Mouse (Mus musculus) heart, adult 9 months (tissue): ENCODE data around the gene Gm3676.
"Not testable (repeated sequence)": the region's sequence is repeated elsewhere in the genome, so short reads cannot be mapped to it uniquely, and the experiment has no call there.

ENCODE experiments used
- DNase-seq, 2 experiments: peaks; one replicate each; pipeline ENCODE4 v3.0.0; 2022; ENCODE audit warnings: low spot score in 2 of 2

The Gm3676 gene

DNA sequence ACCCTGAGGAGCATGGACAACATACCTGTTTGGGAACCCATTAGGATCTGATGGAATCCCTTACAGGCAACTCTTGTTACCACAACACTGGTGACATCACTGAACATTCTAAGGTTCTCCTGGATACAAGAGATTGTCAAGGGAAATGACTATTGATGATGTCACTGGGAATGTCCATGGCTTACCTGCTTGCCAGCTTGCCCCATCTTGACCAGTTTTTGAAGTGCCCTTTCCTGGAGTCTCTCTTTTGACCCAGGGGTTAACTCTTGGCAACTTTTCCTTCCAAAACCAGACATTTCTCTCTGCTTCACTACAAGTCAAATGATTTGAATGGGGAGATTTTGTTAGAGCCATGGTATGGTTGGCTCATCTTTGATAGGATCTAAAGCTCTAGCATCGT lies at the start of gene Gm3676:
Gm3676 (minus strand) TSS at position 101 of the 400 bp plus-strand sequence.
- not testable (repeated sequence) for DNase-seq

DNA sequence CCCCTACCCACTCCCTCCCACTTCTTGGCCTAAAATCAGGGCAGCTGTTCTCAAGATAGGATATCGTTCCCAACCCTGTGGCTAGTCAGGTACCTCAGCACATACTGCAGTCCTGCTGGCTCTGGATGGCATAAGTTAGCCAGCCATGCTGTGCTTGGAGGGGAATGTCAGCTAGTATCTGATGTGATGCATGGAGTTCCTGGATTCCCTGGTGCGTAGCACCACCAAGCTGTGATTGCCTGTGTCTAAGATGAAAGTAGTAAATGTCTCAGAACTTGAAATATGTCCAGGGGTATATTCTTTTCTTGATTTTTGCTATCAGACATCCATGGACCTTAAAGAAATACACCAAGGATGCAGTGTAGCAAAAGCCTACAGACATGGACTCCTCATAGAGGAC lies 1.9 kb upstream of the Gm3676 start:
- DNase-seq = not testable (repeated sequence)

DNA sequence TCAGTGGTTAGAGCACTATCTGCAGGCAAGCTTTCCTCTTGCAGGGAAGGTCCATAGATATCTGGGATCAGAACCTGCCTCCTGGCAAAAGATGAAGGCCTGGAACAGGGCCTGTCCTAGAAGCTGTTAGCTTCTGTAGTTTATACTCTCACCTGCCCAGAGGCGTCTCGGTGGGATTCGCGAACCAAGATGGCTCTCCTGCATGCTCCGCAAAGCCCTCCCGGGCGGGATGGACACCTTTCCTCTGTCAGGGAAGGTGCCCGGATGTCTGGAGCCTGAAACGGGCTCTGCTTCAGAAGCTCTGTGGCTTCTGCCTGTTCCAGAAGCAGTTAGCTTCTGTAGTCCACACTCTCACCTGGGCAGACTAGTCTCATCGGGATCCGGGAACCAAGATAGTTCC lies 16.1 kb downstream of the Gm3676 start:
- DNase-seq = not testable (repeated sequence)

DNA sequence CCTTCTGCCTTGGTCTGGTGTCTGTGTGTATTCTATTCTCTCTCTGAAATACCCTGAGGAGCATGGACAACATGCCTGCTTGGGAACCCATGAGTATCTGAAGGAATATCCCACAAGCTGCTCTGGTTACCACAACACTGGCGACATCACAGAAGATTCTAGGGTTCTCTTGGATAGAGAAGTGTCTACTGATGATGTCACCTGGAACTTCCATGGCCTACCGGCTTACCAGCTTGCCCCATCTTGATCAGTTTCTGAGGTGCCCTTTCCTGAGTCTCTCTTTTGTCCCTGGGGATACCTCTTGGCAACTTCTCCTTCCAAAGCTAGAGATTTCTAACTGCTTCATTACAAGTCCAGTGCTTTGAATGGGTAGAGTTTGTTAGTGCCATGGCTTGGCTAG lies 21.8 kb downstream of the Gm3676 start, which contains the start of gene Gm3072:
Gm3072 (minus strand) TSS at position 101 of the 400 bp plus-strand sequence.
- not testable (repeated sequence) for DNase-seq

DNA sequence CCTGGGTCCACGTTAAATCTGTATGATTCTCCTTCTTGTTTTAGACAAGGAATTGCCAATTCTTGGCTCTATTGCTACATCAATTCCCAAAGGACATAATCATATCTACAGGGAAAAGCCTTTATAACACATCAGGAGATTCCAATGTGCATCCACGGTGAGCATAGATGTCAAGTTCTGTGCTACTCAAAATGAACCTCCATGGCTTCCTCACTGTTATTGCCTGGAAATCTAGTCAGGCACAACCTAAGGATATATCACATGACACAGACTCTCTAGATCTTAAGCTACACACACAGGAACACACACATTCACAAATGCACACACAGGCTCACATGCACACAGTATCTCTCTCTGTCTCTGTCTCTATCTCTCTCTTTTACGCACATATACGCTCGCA lies 23.8 kb downstream of the Gm3676 start:
- not testable (repeated sequence) for DNase-seq

DNA sequence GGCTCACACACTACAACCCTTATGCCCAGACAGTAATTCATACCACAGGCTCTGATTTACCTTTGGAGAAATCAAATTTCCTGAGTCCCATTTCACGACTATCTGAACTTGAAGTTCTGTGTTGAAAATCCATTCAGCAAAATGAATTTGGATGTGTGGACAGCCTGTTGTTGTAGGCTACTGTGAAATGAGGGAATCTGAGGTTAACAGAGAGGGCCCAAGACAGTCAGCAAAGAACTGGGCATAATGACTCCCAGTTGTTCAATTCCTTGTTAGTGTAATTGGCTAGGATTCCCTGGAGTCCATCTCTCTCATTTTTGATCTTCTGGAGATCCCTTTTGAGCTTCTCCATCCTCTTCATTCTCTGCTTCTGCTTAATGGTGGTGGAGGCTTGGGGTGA lies 35.6 kb downstream of the Gm3676 start:
- peak; percentile 17 to 18 for DNase-seq

DNA sequence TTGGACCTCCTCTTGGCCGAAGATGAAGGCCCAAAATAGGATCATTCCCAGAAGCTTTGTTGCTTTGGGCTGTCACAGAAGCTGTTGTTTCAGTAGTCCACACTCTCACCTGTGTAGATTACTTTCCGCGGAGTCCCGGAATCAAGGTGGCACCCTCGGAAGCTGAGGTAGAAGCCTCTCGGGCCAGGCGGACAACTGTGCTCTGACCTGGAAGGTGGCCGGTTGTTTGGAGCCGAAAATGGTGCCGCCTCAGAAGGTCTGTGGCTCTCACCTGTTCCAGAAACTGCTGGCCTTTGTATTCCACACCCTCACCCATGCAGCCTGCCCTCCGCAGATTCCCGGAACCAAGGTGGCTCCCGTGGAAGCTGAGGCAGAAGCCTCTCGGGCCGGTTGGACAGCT lies 45.4 kb downstream of the Gm3676 start:
- DNase-seq = not testable (repeated sequence)
